In genomic region chr12:99917800-99918427, GRCm38 (mm10) we compare ENCODE assay signal across 14 mouse cellular contexts. TPM values are rescaled to one million over a fixed set of nuclear protein-coding genes. Genes with fewer than 3 reads are reported as not detected.
DNase-seq lines count a peak whose midpoint lies in the region; ATAC-seq and TF ChIP-seq lines count a peak whose summit lies in the region.
"Had no signal": no experiment of that assay in that cellular context is flagged by ENCODE, and none has a peak within 500 bp of the region (broad histone marks: within the 10 kb centered on the region; RNA-seq: fewer than 3 reads in every experiment).

No protein-coding gene starts in this region.

- peak; percentile 89 for DNase-seq in heart, embryonic 10.5 days (ENCODE audit: low spot score)
- no peak for DNase-seq in heart, adult 11 months
- peak; percentile 37 to 47 for DNase-seq in adrenal gland, postnatal 36 days
- DNase-seq in cerebellum, adult 8-10 months, result no peak
- DNase-seq in urinary bladder, postnatal 14 days (ENCODE audit: low spot score), result no peak
- DNase-seq: B cell, adult 2 months had no signal

- H3K36me3 ChIP-seq in heart, embryonic 10.5 days, result peaks cover 25% of the 10 kb centered on the region
- peaks cover 83% of the 10 kb centered on the region for H3K36me3 ChIP-seq in megakaryocyte, embryonic 14.5 days (replicated peaks; ENCODE audit: low read length)

- no peak for TF ChIP-seq POLR2A in olfactory bulb, adult 2 months (IDR thresholded peaks at IDR 0.05; ENCODE audit: insufficient read depth, low read depth, low read length)

- no peak overlapping the region for H3K4me3 ChIP-seq in heart, embryonic 10.5 days
- H3K4me3 ChIP-seq in megakaryocyte, embryonic 14.5 days (replicated peaks), result peak overlapping the region; percentile 33
- H3K4me3 ChIP-seq in olfactory bulb, adult 2 months (ENCODE audit: insufficient read depth, low read depth, low read length), result no peak overlapping the region
- H3K4me3 ChIP-seq: hindbrain, embryonic 10.5 days; midbrain, embryonic 12.5 days had no signal

- no peak overlapping the region for H3K27ac ChIP-seq in heart, embryonic 10.5 days
- peak overlapping the region; percentile 81 for H3K27ac ChIP-seq in olfactory bulb, adult 2 months (ENCODE audit: insufficient read depth, low read depth, low read length)
- H3K27ac ChIP-seq: hindbrain, embryonic 10.5 days; kidney, postnatal 0 days; midbrain, embryonic 12.5 days had no signal

- 65% methylated on average over 15 of the region's 15 CpGs for WGBS in heart, embryonic 10.5 days
- WGBS in olfactory bulb, adult 2 months, result 40% methylated on average over 15 of the region's 15 CpGs

- peaks cover 13% of the 10 kb centered on the region; the same call in 1 of the 2 replicates for H3K4me1 ChIP-seq in heart, embryonic 10.5 days
- H3K4me1 ChIP-seq in megakaryocyte, embryonic 14.5 days, result peaks cover 3% of the 10 kb centered on the region; the same call in 1 of the 2 replicates
- H3K4me1 ChIP-seq in olfactory bulb, adult 2 months (ENCODE audit: control insufficient read depth, insufficient read depth, low read length), result peaks cover 20% of the 10 kb centered on the region

- TF ChIP-seq CTCF in olfactory bulb, adult 2 months (IDR thresholded peaks at IDR 0.05; ENCODE audit: insufficient read depth, low read depth, low read length), result no peak

- H3K27me3 ChIP-seq in heart, embryonic 10.5 days (ENCODE audit: insufficient read depth, poor library complexity, severe bottlenecking), result no peaks in the 10 kb centered on the region
- H3K27me3 ChIP-seq in megakaryocyte, embryonic 14.5 days (replicated peaks), result no peaks in the 10 kb centered on the region

- no peak for ATAC-seq in megakaryocyte, adult 5-6 weeks (ENCODE audit: poor library complexity, severe bottlenecking)
- ATAC-seq: forebrain, embryonic 14.5 days; lung, postnatal 0 days had no signal

- H3K9me3 ChIP-seq in heart, embryonic 10.5 days, result no peaks in the 10 kb centered on the region
- no peaks in the 10 kb centered on the region for H3K9me3 ChIP-seq in megakaryocyte, embryonic 14.5 days
- H3K9me3 ChIP-seq: hindbrain, embryonic 10.5 days; midbrain, embryonic 12.5 days had no signal

RNA-seq across cellular contexts. Expression of gene Tdp1, which starts 33.6 kb away (rescaled TPM):
- polyA plus RNA-seq in heart, embryonic 10.5 days (2016; fragmentation: Nextera tagmentation; extraction: Ambion mirVana), result 42.0 and 51.3 TPM in 2 replicates
- polyA plus RNA-seq in megakaryocyte, embryonic 14.5 days (2012; ENCODE audit: insufficient read depth, low replicate concordance), result 6.7 and 6.9 TPM in 2 replicates
- total RNA-seq in megakaryocyte, adult 5-6 weeks (2015), result 25.6 and 30.3 TPM in 2 replicates
- 11.9 and 13.5 TPM in 2 replicates for total RNA-seq in megakaryocyte, adult 5-6 weeks (2017)
- 10 to 100 TPM; 13.4 to 16.0 TPM for total RNA-seq in adrenal gland, postnatal 36 days (2021)
- polyA plus RNA-seq in olfactory bulb, adult 2 months (2012; ENCODE audit: insufficient read depth, insufficient read length, low replicate concordance, missing spikeins), result not detected in 2 replicates

RNA-seq across cellular contexts. Expression of gene Efcab11, which starts 33.7 kb away (rescaled TPM):
- polyA plus RNA-seq in heart, embryonic 10.5 days (2016; fragmentation: Nextera tagmentation; extraction: Ambion mirVana), result 10.1 and 12.6 TPM in 2 replicates
- polyA plus RNA-seq in megakaryocyte, embryonic 14.5 days (2012; ENCODE audit: insufficient read depth, low replicate concordance), result 4.5 TPM in 1 of 2 replicates, not detected in the other
- 5.4 and 7.0 TPM in 2 replicates for total RNA-seq in megakaryocyte, adult 5-6 weeks (2015)
- total RNA-seq in megakaryocyte, adult 5-6 weeks (2017), result 12.8 and 17.3 TPM in 2 replicates
- total RNA-seq in adrenal gland, postnatal 36 days (2021), result under 1 TPM; 0.36 to 0.56 TPM
- not detected in 2 replicates for polyA plus RNA-seq in olfactory bulb, adult 2 months (2012; ENCODE audit: insufficient read depth, insufficient read length, low replicate concordance, missing spikeins)

RNA-seq across cellular contexts. Expression of gene Kcnk13, which starts 46.4 kb away (rescaled TPM):
- 0.05 and 0.23 TPM in 2 replicates for polyA plus RNA-seq in heart, embryonic 10.5 days (2016; fragmentation: Nextera tagmentation; extraction: Ambion mirVana)
- 0.35 TPM in 1 of 2 replicates, not detected in the other for polyA plus RNA-seq in megakaryocyte, embryonic 14.5 days (2012; ENCODE audit: insufficient read depth, low replicate concordance)
- total RNA-seq in megakaryocyte, adult 5-6 weeks (2015), result 0.16 and 0.23 TPM in 2 replicates
- 0.16 and 0.40 TPM in 2 replicates for total RNA-seq in megakaryocyte, adult 5-6 weeks (2017)
- total RNA-seq in adrenal gland, postnatal 36 days (2021), result 1 to 10 TPM in 1 of 2 experiments, under 1 TPM in 1; 0.46 to 1.3 TPM
- polyA plus RNA-seq in olfactory bulb, adult 2 months (2012; ENCODE audit: insufficient read depth, insufficient read length, low replicate concordance, missing spikeins), result not detected in 2 replicates

Comparison
In these comparisons a context has a peak if more than half of its experiments do, and no peak if none do; other contexts are left out.
1. DNase-seq: peak in heart, embryonic 10.5 days (single experiment) and adrenal gland, postnatal 36 days (2 of 2); none in heart, adult 11 months (single experiment), cerebellum, adult 8-10 months (single experiment) and urinary bladder, postnatal 14 days (single experiment).